Mouse (Mus musculus): ENCODE data around the gene Tbx15.

The Tbx15 gene

DNA sequence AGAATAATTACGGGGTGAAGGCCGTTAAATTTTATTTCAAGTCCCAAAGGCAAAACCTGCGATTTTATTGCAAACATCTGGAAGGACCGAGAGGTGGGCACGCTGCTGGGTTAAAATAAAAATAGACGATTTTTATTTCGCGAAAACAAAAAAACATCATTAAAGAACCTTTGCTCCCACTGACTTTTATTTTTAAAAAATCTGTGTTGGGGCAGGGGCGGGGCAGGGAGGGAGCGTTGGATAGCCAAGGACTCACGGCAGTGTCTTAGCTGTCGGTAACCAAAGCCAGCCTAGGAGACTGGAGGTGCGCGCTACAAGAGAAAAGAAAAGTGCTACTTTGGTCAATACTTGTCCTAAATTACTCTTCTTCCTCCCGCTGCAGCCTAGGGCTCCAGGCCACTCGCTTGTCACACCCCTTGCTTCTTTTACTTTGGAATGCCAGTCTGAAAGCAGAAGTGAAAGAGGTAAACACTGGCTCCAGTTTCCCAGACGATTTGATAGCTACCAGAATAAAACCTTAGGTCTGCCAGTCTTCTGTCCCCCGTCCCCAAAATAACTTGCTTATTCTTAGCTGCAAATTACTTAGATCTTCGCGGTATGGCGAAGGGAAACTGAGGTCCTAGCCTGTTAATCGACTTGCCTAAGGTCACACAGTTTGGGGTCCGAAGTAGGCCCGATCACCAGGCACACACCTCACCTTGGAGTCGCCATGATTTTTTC, 8.8 kb downstream of the Tbx15 start:
- DNase-seq (ENCODE audit: low spot score in 2 of 2), result no peak

DNA sequence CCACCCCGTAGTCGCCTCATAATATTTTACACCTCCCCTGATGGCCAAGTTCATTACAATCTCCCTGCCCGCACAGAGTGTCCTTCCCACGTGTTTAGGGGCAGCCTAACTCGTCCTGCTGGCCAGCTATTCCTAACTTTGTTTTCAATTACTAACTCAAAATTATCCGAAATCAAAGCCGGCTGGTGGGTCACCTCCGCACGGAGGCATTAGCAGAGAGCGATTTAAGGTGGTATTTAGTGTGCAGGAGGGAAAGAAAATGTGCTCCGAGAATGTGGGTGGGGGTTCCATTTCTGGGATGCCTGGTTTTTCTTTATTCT, 9.3 kb downstream of the Tbx15 start:
- DNase-seq (ENCODE audit: low spot score in 2 of 2), result no peak

DNA sequence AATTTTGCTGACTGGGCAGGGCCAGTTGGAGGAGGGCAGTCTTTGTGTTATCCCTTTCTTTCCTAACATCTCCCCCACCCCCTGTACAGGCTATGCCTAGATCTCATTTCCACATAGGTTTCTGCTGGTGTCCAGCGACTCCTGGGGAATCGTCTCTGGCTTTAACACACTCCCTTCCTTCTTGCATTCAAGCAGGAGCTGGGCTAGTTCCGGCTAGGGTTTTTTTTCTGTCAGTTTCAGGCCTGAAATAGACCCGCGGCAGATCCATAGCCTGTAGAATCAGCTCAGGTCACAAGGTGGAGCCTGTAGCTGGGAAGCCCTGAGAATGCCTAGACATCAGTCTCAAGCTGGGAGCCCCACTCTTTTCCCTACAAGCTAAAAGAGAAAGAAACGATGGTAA, 9.7 kb downstream of the Tbx15 start:
- DNase-seq (ENCODE audit: low spot score in 2 of 2), result no peak

DNA sequence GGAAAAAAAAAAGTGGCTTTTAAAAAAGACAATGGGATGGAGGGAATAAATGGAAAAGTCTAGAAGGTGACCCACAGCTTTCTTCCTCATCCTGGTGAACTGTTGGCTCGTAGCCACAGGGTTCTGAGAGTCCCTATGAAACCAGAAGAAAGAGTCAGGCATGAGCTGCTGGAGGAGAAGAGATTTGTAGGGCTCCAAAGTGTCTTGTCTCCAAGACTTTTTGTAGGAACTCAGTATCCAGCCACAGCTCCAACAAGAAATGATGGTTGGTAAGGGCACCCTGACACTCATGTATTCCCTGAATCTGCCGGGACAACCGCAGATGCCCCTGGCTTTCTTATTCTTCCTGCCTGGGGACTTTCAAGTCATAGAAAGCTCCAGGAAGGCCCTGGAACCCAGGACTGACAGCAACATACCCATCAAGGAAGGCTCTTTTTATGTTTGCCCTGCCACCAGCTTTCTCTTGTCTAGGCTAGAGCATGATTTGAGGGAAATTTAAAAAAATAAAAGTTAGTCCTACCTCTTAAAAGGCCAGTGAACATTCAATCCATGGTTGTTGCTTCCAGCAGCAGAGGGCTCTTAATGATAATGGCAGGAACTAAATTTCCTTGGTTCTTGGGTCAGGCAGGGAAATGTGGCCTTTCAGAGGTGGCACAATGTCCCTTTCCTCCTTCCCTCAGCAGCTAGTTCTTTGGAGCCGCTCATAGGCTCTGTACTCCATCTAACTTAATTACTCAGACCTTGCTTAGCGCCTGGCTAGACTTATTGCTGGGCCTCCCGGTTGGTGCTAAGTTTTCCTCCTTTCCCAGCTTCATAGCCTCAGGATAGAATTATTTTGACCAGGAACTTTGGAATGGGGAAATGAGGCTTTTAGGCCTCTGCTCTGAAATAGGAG, 11.3 kb downstream of the Tbx15 start:
- DNase-seq (ENCODE audit: low spot score in 2 of 2), result no peak

DNA sequence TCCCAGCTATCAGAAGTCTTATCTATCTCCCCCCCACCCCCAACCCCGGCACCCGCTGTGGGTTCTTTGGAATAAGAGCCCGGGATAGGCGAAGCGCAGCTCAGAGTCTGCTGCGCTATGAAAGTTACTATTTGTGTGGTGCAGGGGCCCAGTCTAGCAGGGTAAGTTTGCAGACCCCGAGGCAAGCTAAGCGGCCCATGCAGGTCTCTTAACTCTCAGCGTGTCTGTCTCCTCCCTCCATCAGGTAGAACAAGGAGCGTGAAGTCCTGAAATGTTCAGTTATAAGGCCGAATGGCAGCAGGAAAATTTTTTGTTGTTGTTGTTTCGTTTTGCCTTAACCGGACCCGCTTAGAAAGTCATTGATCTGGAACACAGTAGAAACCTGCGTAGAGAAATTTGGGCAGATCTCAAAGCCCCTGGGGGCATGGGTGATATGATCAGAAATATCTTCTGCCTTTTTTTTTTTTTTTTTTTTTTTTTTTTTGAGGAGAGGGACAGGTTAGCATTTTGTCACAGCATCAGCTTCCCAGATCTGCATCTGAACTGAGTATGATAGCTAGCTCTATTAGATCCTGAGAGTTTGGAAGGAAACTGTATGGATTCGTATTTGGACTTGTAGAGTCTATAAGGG, 12.4 kb downstream of the Tbx15 start:
- no peak for DNase-seq (ENCODE audit: low spot score in 2 of 2)

DNA sequence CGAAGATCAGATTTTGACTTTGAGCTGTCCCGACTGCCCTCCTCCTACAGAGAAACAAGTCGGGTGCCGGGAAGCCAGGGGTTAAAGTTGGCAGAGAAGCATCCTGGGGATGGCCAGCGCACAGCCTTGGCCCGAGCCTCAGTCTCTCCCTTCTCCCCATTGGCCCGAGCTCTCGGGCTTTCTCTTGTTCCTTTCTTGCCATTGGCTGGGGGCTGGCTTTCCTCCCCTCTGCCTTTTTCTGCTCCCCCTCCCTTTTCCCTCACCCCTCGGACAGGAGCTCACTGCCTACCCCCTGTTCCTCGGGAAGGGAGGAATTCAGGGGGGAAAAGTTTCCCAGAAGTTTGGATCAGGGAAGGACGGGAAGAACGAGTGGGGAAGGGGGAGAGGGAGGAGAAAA, 12.9 kb downstream of the Tbx15 start:
- DNase-seq (ENCODE audit: low spot score in 2 of 2), result no peak

DNA sequence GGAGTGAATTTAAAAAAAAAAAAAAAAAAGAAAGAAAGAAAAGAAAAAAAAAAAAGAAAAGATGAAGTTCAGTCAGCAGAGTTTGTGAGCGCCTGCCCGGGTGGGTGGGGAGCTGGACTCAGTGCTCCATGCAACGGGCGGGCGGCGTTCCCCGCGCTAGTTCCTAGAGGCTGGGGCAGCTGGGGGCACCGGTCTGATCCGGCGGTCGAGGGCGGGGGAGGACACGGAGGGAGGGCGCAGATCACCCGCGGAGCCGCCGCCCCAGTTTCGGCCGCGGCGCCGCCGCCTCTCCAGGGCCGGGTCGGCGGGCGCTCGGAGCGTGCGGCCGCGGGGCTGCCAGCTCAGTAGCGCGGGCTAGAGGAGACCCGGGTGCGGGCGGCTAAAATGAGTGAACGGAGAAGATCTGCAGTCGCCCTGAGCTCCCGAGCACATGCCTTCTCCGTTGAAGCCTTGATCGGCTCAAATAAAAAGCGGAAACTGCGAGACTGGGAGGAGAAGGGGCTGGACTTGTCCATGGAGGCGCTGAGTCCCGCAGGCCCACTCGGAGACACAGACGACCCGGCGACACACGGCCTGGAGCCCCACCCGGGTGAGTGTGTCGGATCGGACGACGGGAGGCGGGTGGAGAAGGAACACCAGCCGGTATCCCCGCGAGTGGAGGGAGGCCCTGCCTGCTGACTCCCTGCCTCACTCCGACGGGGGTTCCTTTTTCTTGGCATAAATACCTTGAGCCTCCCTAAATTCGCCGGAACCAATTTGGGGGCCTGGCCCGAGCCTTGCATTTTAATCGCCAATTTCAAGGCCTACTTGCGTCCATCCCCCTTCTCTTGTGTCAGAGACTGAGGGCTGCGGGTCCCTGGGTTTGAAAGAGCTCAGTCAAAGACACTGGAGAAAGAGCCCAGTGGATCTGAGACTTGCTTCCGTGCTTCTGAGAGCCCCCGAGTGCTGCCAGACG, 13.6 kb downstream of the Tbx15 start:
- peak in 1 of 2 experiments; percentile 12 for DNase-seq (ENCODE audit: low spot score in 2 of 2)

DNA sequence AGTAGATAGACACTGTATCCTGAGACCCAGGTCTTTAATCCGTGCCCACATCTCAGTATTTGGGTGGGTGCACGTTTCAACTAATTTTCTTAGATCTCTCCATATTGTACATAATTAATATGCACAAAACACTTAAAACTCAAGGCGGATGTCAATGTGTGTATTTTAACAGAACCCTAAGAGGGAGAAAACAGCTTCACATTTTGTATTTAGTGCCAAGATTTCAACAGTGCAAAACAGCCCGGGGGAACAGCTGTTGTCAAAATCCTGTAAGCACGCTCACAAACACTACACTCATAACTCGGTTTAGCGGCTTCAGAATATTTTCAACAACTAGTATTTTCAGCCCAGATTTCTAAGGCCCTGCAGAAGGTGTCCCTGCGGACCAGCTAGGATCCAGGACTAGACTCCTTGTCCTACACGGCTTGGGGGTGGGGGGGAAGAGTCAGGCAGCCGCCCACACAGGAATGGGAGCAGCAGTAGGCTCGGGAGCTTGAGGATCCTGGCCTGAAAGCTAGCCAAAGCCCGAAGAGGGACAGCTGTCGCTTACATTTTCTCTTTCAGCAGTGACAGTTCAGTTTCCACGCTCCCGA, 14.5 kb downstream of the Tbx15 start:
- no peak for DNase-seq (ENCODE audit: low spot score in 2 of 2)

DNA sequence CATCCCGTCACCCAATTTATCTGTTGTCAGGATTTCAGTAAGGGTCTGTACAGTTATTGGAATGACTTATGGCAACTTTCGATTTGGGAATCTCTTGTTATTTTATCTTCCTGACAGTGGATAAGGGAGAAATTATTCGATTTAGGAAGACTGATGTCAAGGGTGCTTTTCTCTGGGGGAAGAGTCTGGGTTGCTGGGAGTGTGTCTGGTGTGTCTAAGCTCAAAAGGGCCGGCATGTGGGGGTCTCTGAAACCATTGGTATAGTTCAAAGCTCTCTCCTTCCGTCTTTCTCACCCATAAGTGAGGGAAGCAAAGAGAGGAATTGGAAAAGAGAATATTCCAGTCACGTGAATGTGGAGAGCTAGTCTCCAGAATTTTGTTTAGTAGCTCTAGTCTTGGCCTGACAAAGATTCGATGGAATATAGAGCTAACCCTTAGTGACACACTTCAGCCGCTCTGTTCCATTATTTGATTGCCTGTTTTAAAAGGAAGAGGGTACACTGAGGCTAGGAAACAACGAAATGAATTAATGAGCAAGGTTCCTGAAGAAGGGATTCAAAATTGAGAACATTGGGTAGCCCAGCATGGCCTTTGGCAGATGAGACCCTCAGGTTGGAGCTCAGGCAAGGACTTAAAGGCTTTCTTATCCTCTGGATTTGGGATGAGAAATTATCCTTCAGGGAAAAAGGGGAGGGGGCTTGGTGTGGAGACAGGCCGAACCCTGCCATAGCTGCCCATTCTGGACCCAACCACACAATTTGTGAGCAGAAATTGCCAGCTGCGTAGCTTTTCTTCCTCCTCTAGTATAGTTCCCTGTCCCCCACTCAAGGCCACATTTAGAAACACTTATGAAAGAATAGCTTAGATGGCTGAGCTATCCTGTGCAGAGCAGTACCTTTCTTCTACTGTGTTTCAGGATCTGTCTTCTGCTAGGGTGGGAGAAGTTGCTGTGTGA, 15.5 kb downstream of the Tbx15 start:
- DNase-seq (ENCODE audit: low spot score in 2 of 2), result no peak

DNA sequence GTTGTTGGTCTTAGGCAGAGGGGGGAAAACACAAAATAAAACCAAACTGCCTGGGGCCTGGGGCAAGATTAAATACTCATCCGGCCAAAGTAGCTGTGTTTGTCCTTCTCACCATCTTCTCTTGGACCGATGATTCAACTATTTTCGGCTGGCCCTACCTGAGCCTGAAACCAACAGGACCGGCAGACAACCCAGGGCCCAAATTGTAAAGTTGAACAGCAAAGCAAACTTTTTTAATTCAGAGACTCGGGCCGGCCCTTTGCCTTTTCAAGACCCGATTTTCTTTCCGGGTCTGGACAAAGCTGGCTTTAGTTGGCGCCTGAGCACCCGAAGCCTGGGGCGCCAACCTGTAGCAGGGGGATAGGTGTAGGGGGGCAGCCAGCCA, 16.2 kb downstream of the Tbx15 start:
- no peak for DNase-seq (ENCODE audit: low spot score in 2 of 2)

DNA sequence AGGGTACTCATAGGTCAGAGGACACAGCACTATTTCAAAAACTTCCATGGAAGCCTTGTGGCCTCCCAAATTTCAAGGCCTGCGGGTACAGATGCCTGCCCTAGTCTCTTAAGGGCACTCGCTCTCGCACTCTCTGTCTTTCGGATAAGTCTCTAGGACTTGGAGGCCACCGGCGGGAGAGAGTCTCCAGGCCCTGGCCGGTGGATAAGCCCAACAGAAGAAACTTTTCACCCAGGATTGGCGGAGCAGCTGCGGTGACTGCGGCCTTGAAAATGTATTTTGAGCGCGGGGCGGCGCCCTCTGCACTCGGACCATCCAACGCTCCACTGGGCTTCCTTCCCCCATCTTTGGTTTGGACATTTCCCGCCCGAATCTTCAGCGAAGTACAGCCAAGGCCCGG, 16.6 kb downstream of the Tbx15 start:
- no peak for DNase-seq (ENCODE audit: low spot score in 2 of 2)

DNA sequence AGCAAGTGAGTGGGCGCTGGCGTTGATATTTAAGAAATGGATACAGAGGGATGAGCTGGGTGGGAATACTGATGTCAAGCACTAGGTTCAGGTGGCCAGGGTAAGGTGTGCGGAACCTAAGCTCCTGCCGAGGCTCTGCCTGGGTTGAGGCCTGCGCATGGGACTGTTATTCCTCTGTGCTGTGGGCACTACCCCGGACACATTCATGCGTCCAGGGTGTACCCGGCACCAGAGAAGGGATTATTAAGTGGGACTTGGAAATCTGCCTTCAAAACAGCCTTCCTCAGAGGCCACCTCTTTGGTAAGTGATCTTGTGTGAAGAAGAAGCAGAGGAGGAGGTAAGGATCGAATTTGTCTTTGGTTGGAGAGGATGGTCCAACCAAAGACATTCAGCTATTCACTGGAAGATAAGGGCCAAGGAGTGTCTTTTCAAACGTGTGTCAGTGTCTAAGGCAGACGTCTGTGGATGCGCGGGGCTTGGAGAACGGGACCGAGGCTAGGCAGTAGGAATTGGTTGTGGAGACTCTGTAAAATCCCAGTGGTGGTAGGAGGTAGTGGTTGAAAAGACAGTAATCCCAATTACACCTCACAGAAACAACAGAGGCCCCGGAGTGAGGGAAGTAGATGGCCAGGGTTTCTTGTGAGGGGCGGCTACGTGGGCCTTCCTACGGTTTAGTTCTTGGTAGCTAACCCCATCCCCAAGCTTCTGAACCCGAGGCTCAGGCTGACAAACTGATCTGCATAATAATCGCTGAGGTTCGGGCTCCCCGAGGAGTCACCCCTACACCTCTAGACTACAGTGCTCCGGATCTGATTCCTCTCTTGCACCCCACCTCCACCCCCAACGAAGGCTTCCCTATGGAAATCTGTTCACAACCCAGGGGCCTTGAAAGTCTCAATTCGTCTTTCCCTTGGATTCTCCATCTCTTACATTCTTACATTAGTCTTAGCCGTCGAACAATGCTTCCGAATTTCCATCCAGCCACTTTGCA, 17.7 kb downstream of the Tbx15 start:
- DNase-seq (ENCODE audit: low spot score in 2 of 2), result no peak

DNA sequence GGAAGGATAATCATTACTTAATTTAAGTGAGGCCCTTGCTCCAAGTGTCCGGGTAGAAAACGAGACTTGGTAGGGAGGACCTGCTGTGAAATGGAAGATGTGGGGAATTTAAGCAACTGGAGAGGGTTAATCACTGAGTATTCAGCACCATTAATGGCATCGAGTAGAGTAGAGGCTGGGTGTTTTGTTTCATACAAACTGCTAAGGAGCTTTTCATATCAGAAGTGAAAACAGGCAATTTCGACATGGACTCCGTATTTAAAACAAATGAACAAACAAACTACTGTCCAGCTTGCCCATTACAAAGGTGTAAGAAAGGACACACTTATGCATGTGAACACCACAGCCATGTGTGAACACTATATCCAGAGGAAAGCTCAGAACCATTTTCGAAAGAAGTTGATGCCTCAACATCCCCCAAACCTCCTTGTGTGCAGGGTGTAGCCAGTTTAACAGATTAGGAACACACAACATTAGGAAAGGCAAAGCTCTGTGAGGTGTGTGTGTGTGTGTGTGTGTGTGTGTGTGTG, 19.6 kb downstream of the Tbx15 start:
- no peak for DNase-seq (ENCODE audit: low spot score in 2 of 2)

DNA sequence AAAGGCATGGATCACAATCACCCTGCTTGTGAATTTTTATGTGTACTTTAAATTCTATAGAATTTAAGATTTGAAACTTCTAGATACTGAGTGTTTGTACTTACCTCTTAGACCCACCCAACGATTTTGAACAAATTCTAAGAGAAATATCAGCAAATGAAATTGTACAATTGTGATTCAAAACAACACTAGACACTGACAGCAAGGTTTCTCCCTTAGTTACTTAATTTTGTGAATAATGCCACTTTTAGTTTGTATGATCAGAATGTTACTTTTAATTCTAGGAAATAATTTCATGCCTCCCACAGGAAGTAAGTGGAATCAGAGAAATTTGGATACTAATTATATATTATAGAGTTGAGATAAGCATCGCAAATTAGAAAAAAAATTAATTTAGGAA, 20.2 kb downstream of the Tbx15 start:
- DNase-seq (ENCODE audit: low spot score in 2 of 2), result no peak

DNA sequence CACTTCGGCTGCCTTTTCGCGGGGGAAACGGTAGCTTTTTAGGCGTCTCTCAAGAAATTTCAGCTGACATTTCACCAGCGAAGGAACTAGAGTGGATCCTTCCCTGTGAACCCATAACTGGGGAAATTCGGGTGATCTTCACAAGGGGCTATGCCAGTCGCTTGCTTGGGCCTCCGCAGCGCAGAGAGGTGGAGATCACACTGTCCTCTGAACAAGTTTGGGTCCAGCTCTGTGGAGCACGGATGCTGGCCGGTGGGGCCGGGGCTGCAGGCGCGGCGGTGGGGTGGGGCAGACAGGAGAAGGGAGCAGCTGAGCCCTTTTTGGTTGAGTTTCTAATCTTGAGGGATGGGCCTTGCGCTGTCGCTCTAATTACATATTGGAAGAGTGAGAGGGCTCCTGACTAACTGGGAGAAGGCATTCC, 21.2 kb downstream of the Tbx15 start:
- no peak for DNase-seq (ENCODE audit: low spot score in 2 of 2)

DNA sequence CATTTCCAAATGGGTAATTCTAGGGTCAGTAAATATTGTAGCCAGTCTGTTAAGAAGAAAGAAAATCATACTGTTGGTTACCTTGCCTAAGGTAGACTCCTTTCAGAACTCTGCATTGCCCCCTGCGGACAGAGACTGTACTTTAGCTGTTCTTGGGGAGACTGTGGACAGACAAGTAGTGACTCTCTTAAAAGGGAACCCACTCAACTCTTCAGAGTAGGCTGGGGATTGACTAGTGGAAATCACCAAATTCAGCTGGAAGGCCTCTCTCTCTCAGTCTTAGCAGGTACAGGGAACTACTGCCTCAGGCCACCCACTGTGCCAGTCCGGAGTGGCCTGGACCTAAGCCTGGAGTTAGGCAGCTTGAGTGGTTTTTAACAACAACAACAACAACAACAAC, 21.8 kb downstream of the Tbx15 start:
- DNase-seq (ENCODE audit: low spot score in 2 of 2), result no peak

DNA sequence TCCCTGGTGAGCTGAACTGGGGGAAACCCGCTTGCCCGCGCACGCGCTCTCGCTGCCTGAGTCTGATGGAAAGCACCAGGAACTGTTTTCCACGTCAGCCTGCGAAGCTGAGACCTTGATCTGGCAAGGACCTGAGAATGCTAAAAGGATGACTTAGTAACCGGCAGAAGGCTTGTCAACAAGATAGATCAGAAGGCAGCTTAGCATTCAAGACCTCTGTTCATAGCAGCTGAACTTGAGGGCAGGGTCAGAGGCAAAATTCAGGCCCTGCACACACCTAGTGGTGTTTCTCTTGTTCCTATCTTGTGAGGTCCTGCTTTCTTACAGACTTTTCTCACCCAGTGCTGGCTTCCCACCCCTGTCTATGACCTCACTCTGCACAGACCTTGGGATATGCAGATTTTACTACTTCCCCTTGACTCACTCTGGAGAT, 23.3 kb downstream of the Tbx15 start:
- no peak for DNase-seq (ENCODE audit: low spot score in 2 of 2)

DNA sequence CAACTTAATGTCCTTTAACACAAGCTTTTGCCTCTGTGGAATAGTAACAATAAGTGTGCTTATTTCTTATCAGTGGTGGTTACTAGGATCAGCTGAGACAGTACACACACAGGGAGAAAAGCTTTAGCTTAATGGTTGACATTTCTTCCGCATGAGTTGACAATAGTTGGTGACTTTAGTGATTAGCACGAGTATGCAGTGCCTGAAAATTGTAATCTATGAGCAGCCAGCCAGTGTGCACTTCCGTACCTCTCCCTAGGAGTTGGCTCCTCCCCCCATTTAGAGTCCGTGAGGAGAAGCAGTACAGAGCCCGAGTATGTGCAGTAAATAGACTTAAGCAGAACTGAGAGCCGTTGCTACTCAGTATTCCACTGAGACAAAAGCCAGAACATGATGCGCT, 24.5 kb downstream of the Tbx15 start:
- DNase-seq (ENCODE audit: low spot score in 2 of 2), result no peak
